Mouse (Mus musculus) liver, embryonic 13.5 days (tissue): ENCODE results near the gene Ankrd12. TPM values are rescaled to one million over a fixed set of nuclear protein-coding genes. Genes with fewer than 3 reads are reported as not detected.

Experiments
- ATAC-seq: fragments of 200-750 bp; cut with Nextera tagmentation; 2 replicates; pipeline ENCODE4 v1.8.0; 2017; ENCODE audit warnings: low read depth, mild to moderate bottlenecking, moderate number of reproducible peaks, moderate library complexity
- DNase-seq: peaks from one replicate; pipeline ENCODE4 v3.0.0; 2022
- H3K27ac ChIP-seq: fragments of 300-500 bp; sonication (generic); 2 replicates; pipeline ENCODE4 v1.5.1; 2015; ENCODE audit warnings: moderate library complexity, mild to moderate bottlenecking, inconsistent platforms
- H3K27me3 ChIP-seq: fragments of 300-500 bp; sonication (generic); 2 replicates; pipeline ENCODE4 v1.6.1; 2015; ENCODE audit warnings: mild to moderate bottlenecking, inconsistent platforms
- H3K36me3 ChIP-seq: fragments of 300-500 bp; sonication (generic); 2 replicates; pipeline ENCODE4 v1.6.1; 2015; ENCODE audit warnings: mild to moderate bottlenecking, inconsistent platforms
- H3K4me1 ChIP-seq: fragments of 300-500 bp; sonication (generic); replicated peaks from 2 replicates; pipeline ENCODE4 v1.6.1; 2015; ENCODE audit warnings: inconsistent platforms
- H3K4me2 ChIP-seq: fragments of 300-500 bp; sonication (generic); 2 replicates; pipeline ENCODE4 v1.6.1; 2015; ENCODE audit warnings: inconsistent platforms, mild to moderate bottlenecking, moderate library complexity
- H3K4me3 ChIP-seq: fragments of 300-500 bp; sonication (generic); replicated peaks from 2 replicates; pipeline ENCODE4 v1.5.1; 2015; ENCODE audit warnings: mild to moderate bottlenecking, inconsistent platforms
- H3K9ac ChIP-seq: fragments of 300-500 bp; sonication (generic); 2 replicates; pipeline ENCODE4 v1.6.1; 2015; ENCODE audit warnings: mild to moderate bottlenecking, inconsistent platforms
- H3K9me3 ChIP-seq: fragments of 300-500 bp; sonication (generic); replicated peaks from 2 replicates; pipeline ENCODE4 v1.6.1; 2016; ENCODE audit warnings: inconsistent platforms
- WGBS: fragments of 180-500 bp; shearing (Covaris S2); methylation state at CpG from one replicate; pipeline ENCODE4 v1.1.7; 2015; ENCODE audit not compliant: insufficient replicate concordance; 5-methylcytosine and 5-hydroxymethylcytosine counted together
- polyA plus RNA-seq: library from polyadenylated mRNA; unstranded; fragments of >200 nt; fragmentation: Nextera tagmentation; extraction: Ambion mirVana; gene quantifications from 2 replicates; pipeline ENCODE4 v1.2.1, GENCODE M21; 2015

Ankrd12 gene
- polyA plus RNA-seq, 1 experiment from 2014 or later: 6.1 TPM

GRCm38 (mm10) chr17:65942394-65942793, 134.5 kb downstream of the Ankrd12 start:
- ATAC-seq (peak; percentile 47), DNase-seq (no peak)
- peaks cover 33% of the 10 kb centered on the region for H3K4me1 ChIP-seq
- H3K4me2 ChIP-seq: no peak overlapping the region
- 75% methylated on average over 4 of the region's 4 CpGs for WGBS
- H3K27me3 ChIP-seq: no peaks in the 10 kb centered on the region
- H3K36me3 ChIP-seq: peaks cover 13% of the 10 kb centered on the region; the same call in 1 of the 2 replicates
- no peaks in the 10 kb centered on the region for H3K9me3 ChIP-seq
- H3K4me3 ChIP-seq: no peak overlapping the region
- H3K9ac ChIP-seq: no peak overlapping the region
- H3K27ac ChIP-seq: no peak overlapping the region

- Histone ChIP-seq H3K27ac (no peak overlapping the region), H3K9ac (no peak overlapping the region), H3K4me3 (no peak overlapping the region), H3K4me1 (peaks cover 33% of the 10 kb centered on the region), H3K27me3 (no peaks in the 10 kb centered on the region), H3K4me2 (no peak overlapping the region), H3K9me3 (no peaks in the 10 kb centered on the region), H3K36me3 (peaks cover 14% of the 10 kb centered on the region; the same call in 1 of the 2 replicates)
- WGBS: 78% methylated on average over 6 of the region's 6 CpGs
- ATAC-seq (no peak), DNase-seq (no peak)
These were observed 135.6 kb downstream of the Ankrd12 start for GRCm38 (mm10) chr17:65941275-65941674.

GRCm38 (mm10) chr17:65940221-65940620, 136.7 kb downstream of the Ankrd12 start:
- 78% methylated on average over 12 of the region's 12 CpGs for WGBS
- DNase-seq: no peak
- H3K27ac ChIP-seq: 0 out of 2 replicates have a peak overlapping the region, but pooled peaks have one; percentile 10

GRCm38 (mm10) chr17:65939461-65940192, 137.3 kb downstream of the Ankrd12 start:
- Histone ChIP-seq H3K9me3 (no peaks in the 10 kb centered on the region), H3K27ac (peak overlapping the region; percentile 20; the same call in 1 of the 2 replicates), H3K27me3 (no peaks in the 10 kb centered on the region), H3K36me3 (peaks cover 21% of the 10 kb centered on the region; the same call in 1 of the 2 replicates), H3K4me2 (no peak overlapping the region), H3K4me1 (peaks cover 27% of the 10 kb centered on the region), H3K9ac (no peak overlapping the region), H3K4me3 (no peak overlapping the region)
- 69% methylated on average over 14 of the region's 14 CpGs for WGBS
- DNase-seq (no peak), ATAC-seq (no peak)

More at GRCm38 (mm10) chr17:65940221-65940620, 136.7 kb downstream of the Ankrd12 start:
- Histone ChIP-seq H3K4me2 (no peak overlapping the region), H3K9ac (no peak overlapping the region), H3K27me3 (no peaks in the 10 kb centered on the region), H3K36me3 (peaks cover 18% of the 10 kb centered on the region; the same call in 1 of the 2 replicates), H3K4me3 (no peak overlapping the region), H3K4me1 (peaks cover 30% of the 10 kb centered on the region), H3K9me3 (no peaks in the 10 kb centered on the region)
- no peak for ATAC-seq

GRCm38 (mm10) chr17:65937671-65938070, 139.2 kb downstream of the Ankrd12 start:
- Histone ChIP-seq H3K4me2 (no peak overlapping the region), H3K4me1 (peaks cover 21% of the 10 kb centered on the region), H3K9ac (no peak overlapping the region), H3K9me3 (no peaks in the 10 kb centered on the region), H3K27ac (no peak overlapping the region), H3K4me3 (no peak overlapping the region), H3K36me3 (peaks cover 28% of the 10 kb centered on the region), H3K27me3 (no peaks in the 10 kb centered on the region)
- DNase-seq (no peak), ATAC-seq (no peak)
- WGBS: 86% methylated on average over 9 of the region's 9 CpGs

- H3K9me3 ChIP-seq: no peaks in the 10 kb centered on the region
- no peak overlapping the region for H3K27ac ChIP-seq
- H3K4me3 ChIP-seq: no peak overlapping the region
- ATAC-seq (no peak), DNase-seq (no peak)
- no peak overlapping the region for H3K9ac ChIP-seq
- H3K27me3 ChIP-seq: no peaks in the 10 kb centered on the region
- 85% methylated on average over 2 of the region's 2 CpGs for WGBS
- H3K4me2 ChIP-seq: no peak overlapping the region
- peaks cover 9% of the 10 kb centered on the region for H3K4me1 ChIP-seq
- H3K36me3 ChIP-seq: peaks cover 31% of the 10 kb centered on the region
These were observed 143.1 kb downstream of the Ankrd12 start for GRCm38 (mm10) chr17:65933741-65934140.

- Histone ChIP-seq H3K4me3 (no peak overlapping the region), H3K27me3 (no peaks in the 10 kb centered on the region), H3K36me3 (peaks cover 30% of the 10 kb centered on the region), H3K27ac (no peak overlapping the region), H3K9me3 (no peaks in the 10 kb centered on the region), H3K4me1 (peaks cover 9% of the 10 kb centered on the region), H3K4me2 (no peak overlapping the region), H3K9ac (no peak overlapping the region)
- ATAC-seq (no peak), DNase-seq (no peak)
- WGBS: 61% methylated on average over 6 of the region's 6 CpGs
These were observed 145.4 kb downstream of the Ankrd12 start for GRCm38 (mm10) chr17:65931525-65931924.

- no peak overlapping the region for H3K4me2 ChIP-seq
- no peaks in the 10 kb centered on the region for H3K27me3 ChIP-seq
- H3K4me3 ChIP-seq: no peak overlapping the region
- H3K36me3 ChIP-seq: peaks cover 31% of the 10 kb centered on the region
- no peak for ATAC-seq
- H3K27ac ChIP-seq: no peak overlapping the region
- H3K4me1 ChIP-seq: peaks cover 9% of the 10 kb centered on the region
- no peak overlapping the region for H3K9ac ChIP-seq
- H3K9me3 ChIP-seq: no peaks in the 10 kb centered on the region
- DNase-seq: no peak
- WGBS: 79% methylated on average over 6 of the region's 6 CpGs
These were observed 145.9 kb downstream of the Ankrd12 start for GRCm38 (mm10) chr17:65930960-65931359.

GRCm38 (mm10) chr17:65930158-65930826, 146.6 kb downstream of the Ankrd12 start:
- no peak overlapping the region for H3K4me3 ChIP-seq
- no peaks in the 10 kb centered on the region for H3K9me3 ChIP-seq
- H3K9ac ChIP-seq: no peak overlapping the region
- peaks cover 33% of the 10 kb centered on the region for H3K36me3 ChIP-seq
- peaks cover 9% of the 10 kb centered on the region for H3K4me1 ChIP-seq
- no peak overlapping the region for H3K27ac ChIP-seq
- ATAC-seq (no peak), DNase-seq (no peak)
- 79% methylated on average over 7 of the region's 7 CpGs for WGBS
- H3K27me3 ChIP-seq: no peaks in the 10 kb centered on the region
- no peak overlapping the region for H3K4me2 ChIP-seq

GRCm38 (mm10) chr17:65929319-65929978, 147.4 kb downstream of the Ankrd12 start:
- no peak for ATAC-seq
- Histone ChIP-seq H3K27ac (no peak overlapping the region), H3K4me1 (peaks cover 9% of the 10 kb centered on the region), H3K9ac (no peak overlapping the region), H3K9me3 (no peaks in the 10 kb centered on the region), H3K36me3 (peaks cover 34% of the 10 kb centered on the region), H3K27me3 (no peaks in the 10 kb centered on the region), H3K4me2 (no peak overlapping the region), H3K4me3 (no peak overlapping the region)
- 75% methylated on average over 22 of the region's 22 CpGs for WGBS
- DNase-seq: no peak

GRCm38 (mm10) chr17:65927077-65927476, 149.8 kb downstream of the Ankrd12 start:
- H3K4me1 ChIP-seq: peaks cover 9% of the 10 kb centered on the region
- H3K4me2 ChIP-seq: no peak overlapping the region
- no peak overlapping the region for H3K9ac ChIP-seq
- H3K36me3 ChIP-seq: peaks cover 38% of the 10 kb centered on the region
- no peaks in the 10 kb centered on the region for H3K9me3 ChIP-seq
- WGBS: 84% methylated on average over 4 of the region's 4 CpGs
- H3K4me3 ChIP-seq: no peak overlapping the region
- no peak overlapping the region for H3K27ac ChIP-seq
- no peak for ATAC-seq
- no peak for DNase-seq
- no peaks in the 10 kb centered on the region for H3K27me3 ChIP-seq
